ENCODE assay signal across 8 mouse cellular contexts in genomic region chr6:34475974-34476794, GRCm38 (mm10). TPM values are rescaled to one million over a fixed set of nuclear protein-coding genes. Genes with fewer than 3 reads are reported as not detected.
DNase-seq lines count a peak whose midpoint lies in the region; ATAC-seq lines count a peak whose summit lies in the region.

Gene Bpgm, plus strand, starts transcription at chr6:34476207.

- DNase-seq in adipocyte (ENCODE audit: low spot score), result peak; percentile 99
- DNase-seq in embryo, embryonic 10 days (ENCODE audit: low spot score), result peak; percentile 97
- peak; percentile 97 for DNase-seq in gastrocnemius, postnatal 10 days
- peak; percentile 99 for DNase-seq in induced T-regulatory cell, adult 2 months (ENCODE audit: low read depth)
- DNase-seq in left cerebral cortex, adult 9 months (ENCODE audit: low spot score in 2 of 2), result peak; percentile 99 to 100
- DNase-seq in right cerebral cortex, postnatal 14 days, result peak; percentile 96
- peak; percentile 99 to 100 for DNase-seq in urinary bladder, postnatal 36 days (ENCODE audit: low spot score in 2 of 2)

- ATAC-seq in megakaryocyte progenitor cell, adult 5-6 weeks (replicated peaks; ENCODE audit: poor library complexity), result peak; percentile 89

RNA-seq across cellular contexts. Expression of gene Bpgm, which starts in this region (rescaled TPM):
- 10 to 100 TPM; 39.7 to 42.4 TPM for total RNA-seq in gastrocnemius, postnatal 10 days (2021)
- total RNA-seq in megakaryocyte progenitor cell, adult 5-6 weeks (2015), result 4.2 and 4.7 TPM in 2 replicates
- total RNA-seq in megakaryocyte progenitor cell, adult 5-6 weeks (2017), result 16.9 and 18.4 TPM in 2 replicates

Comparison
In these comparisons a context has a peak if more than half of its experiments do, and no peak if none do; other contexts are left out.
1. Peak in every context shown above with its lines: DNase-seq and ATAC-seq.